Mouse (Mus musculus) embryonic facial prominence, embryonic 15.5 days (tissue): ENCODE measurements at regions not wholly inside any gene's neighbourhood (a gene's known extent, or its start where the extent isn't known, plus 50 kb on each side); places are given as distances from the start of the nearest gene placed in this dataset.

ENCODE experiments used
- ATAC-seq: fragments of 200-750 bp; cut with Nextera tagmentation; 2 replicates; pipeline ENCODE4 v1.8.0; 2017; ENCODE audit warnings: low read depth, moderate TSS enrichment; ENCODE audit not compliant: insufficient number of reproducible peaks, low FRiP score, low TSS enrichment
- H3K27ac ChIP-seq: fragments of 300-500 bp; sonication (generic); replicated peaks from 2 replicates; pipeline ENCODE4 v1.5.1; 2015; ENCODE audit warnings: mild to moderate bottlenecking, inconsistent platforms
- H3K27me3 ChIP-seq: fragments of 300-500 bp; sonication (generic); 2 replicates; pipeline ENCODE4 v1.6.1; 2015; ENCODE audit warnings: inconsistent platforms
- H3K36me3 ChIP-seq: fragments of 300-500 bp; sonication (generic); 2 replicates; pipeline ENCODE4 v1.6.1; 2015; ENCODE audit warnings: mild to moderate bottlenecking, inconsistent platforms
- H3K4me1 ChIP-seq: fragments of 300-500 bp; sonication (generic); 2 replicates; pipeline ENCODE4 v1.6.1; 2015; ENCODE audit warnings: inconsistent platforms
- H3K4me2 ChIP-seq: fragments of 300-500 bp; sonication (generic); replicated peaks from 2 replicates; pipeline ENCODE4 v1.6.1; 2015; ENCODE audit warnings: mild to moderate bottlenecking, inconsistent platforms
- H3K4me3 ChIP-seq: fragments of 300-500 bp; sonication (generic); replicated peaks from 2 replicates; pipeline ENCODE4 v1.5.1; 2015; ENCODE audit warnings: mild to moderate bottlenecking, inconsistent platforms
- H3K9ac ChIP-seq: fragments of 300-500 bp; sonication (generic); 2 replicates; pipeline ENCODE4 v1.6.1; 2015; ENCODE audit warnings: inconsistent platforms
- H3K9me3 ChIP-seq: fragments of 300-500 bp; sonication (generic); replicated peaks from 2 replicates; pipeline ENCODE4 v1.6.1; 2016; ENCODE audit warnings: inconsistent platforms
- WGBS: fragments of 180-500 bp; shearing (Covaris S2); methylation state at CpG from one replicate; pipeline ENCODE4 v1.1.7; 2015; 5-methylcytosine and 5-hydroxymethylcytosine counted together

- Histone ChIP-seq H3K27ac (no peak overlapping the region), H3K4me2 (no peak overlapping the region), H3K36me3 (no peaks in the 10 kb centered on the region), H3K4me3 (no peak overlapping the region), H3K9ac (no peak overlapping the region), H3K9me3 (no peaks in the 10 kb centered on the region), H3K27me3 (no peaks in the 10 kb centered on the region), H3K4me1 (no peaks in the 10 kb centered on the region)
- 64% methylated on average over 4 of the region's 4 CpGs for WGBS
- ATAC-seq: no peak
These were observed 641.0 kb downstream of the Car8 start for GRCm38 (mm10) chr4:7597671-7598390.

- H3K27me3 ChIP-seq: no peaks in the 10 kb centered on the region
- no peak overlapping the region for H3K4me2 ChIP-seq
- no peak overlapping the region for H3K4me3 ChIP-seq
- no peak overlapping the region for H3K9ac ChIP-seq
- WGBS: 62% methylated on average over 4 of the region's 4 CpGs
- ATAC-seq: no peak
- no peaks in the 10 kb centered on the region for H3K36me3 ChIP-seq
- no peaks in the 10 kb centered on the region for H3K9me3 ChIP-seq
- H3K4me1 ChIP-seq: no peaks in the 10 kb centered on the region
- H3K27ac ChIP-seq: no peak overlapping the region
These were observed 642.7 kb downstream of the Car8 start for GRCm38 (mm10) chr4:7596116-7596515.

- WGBS: 71% methylated on average over 4 of the region's 4 CpGs
- H3K27me3 ChIP-seq: no peaks in the 10 kb centered on the region
- no peak overlapping the region for H3K27ac ChIP-seq
- H3K36me3 ChIP-seq: no peaks in the 10 kb centered on the region
- no peaks in the 10 kb centered on the region for H3K9me3 ChIP-seq
- ATAC-seq: no peak
- no peak overlapping the region for H3K4me3 ChIP-seq
- H3K4me1 ChIP-seq: no peaks in the 10 kb centered on the region
- no peak overlapping the region for H3K9ac ChIP-seq
- H3K4me2 ChIP-seq: no peak overlapping the region
These were observed 655.0 kb downstream of the Car8 start for GRCm38 (mm10) chr4:7583851-7584250.

- Histone ChIP-seq H3K27me3 (no peaks in the 10 kb centered on the region), H3K9me3 (no peaks in the 10 kb centered on the region)
- 80% methylated on average over 4 of the region's 4 CpGs for WGBS
These were observed 656.9 kb downstream of the Car8 start for GRCm38 (mm10) chr4:7581931-7582330.

GRCm38 (mm10) chr4:7581220-7581916, 657.5 kb downstream of the Car8 start:
- no peak overlapping the region for H3K27ac ChIP-seq
- H3K27me3 ChIP-seq: no peaks in the 10 kb centered on the region
- no peak overlapping the region for H3K4me3 ChIP-seq
- no peak overlapping the region for H3K4me2 ChIP-seq
- no peak overlapping the region for H3K9ac ChIP-seq
- H3K4me1 ChIP-seq: no peaks in the 10 kb centered on the region
- ATAC-seq: no peak
- H3K9me3 ChIP-seq: no peaks in the 10 kb centered on the region
- no peaks in the 10 kb centered on the region for H3K36me3 ChIP-seq
- WGBS: 64% methylated on average over 8 of the region's 8 CpGs

More at GRCm38 (mm10) chr4:7581931-7582330, 656.9 kb downstream of the Car8 start:
- Histone ChIP-seq H3K4me1 (no peaks in the 10 kb centered on the region), H3K36me3 (no peaks in the 10 kb centered on the region), H3K4me3 (no peak overlapping the region), H3K4me2 (no peak overlapping the region), H3K27ac (no peak overlapping the region), H3K9ac (no peak overlapping the region)
- no peak for ATAC-seq

GRCm38 (mm10) chr4:7580554-7581219, 658.2 kb downstream of the Car8 start:
- H3K27me3 ChIP-seq: no peaks in the 10 kb centered on the region
- no peak overlapping the region for H3K4me3 ChIP-seq
- no peak overlapping the region for H3K27ac ChIP-seq
- WGBS: 60% methylated on average over 10 of the region's 10 CpGs
- H3K4me1 ChIP-seq: no peaks in the 10 kb centered on the region
- no peak for ATAC-seq
- no peak overlapping the region for H3K4me2 ChIP-seq
- no peaks in the 10 kb centered on the region for H3K36me3 ChIP-seq
- no peaks in the 10 kb centered on the region for H3K9me3 ChIP-seq
- no peak overlapping the region for H3K9ac ChIP-seq

- no peaks in the 10 kb centered on the region for H3K9me3 ChIP-seq
- no peak overlapping the region for H3K4me3 ChIP-seq
- ATAC-seq: no peak
These were observed 664.8 kb downstream of the Car8 start for GRCm38 (mm10) chr4:7574011-7574410.

GRCm38 (mm10) chr4:7567687-7568393, 671.0 kb downstream of the Car8 start:
- Histone ChIP-seq H3K36me3 (no peaks in the 10 kb centered on the region), H3K4me3 (no peak overlapping the region), H3K9me3 (no peaks in the 10 kb centered on the region), H3K4me2 (no peak overlapping the region), H3K9ac (no peak overlapping the region), H3K27me3 (no peaks in the 10 kb centered on the region), H3K4me1 (no peaks in the 10 kb centered on the region), H3K27ac (no peak overlapping the region)
- ATAC-seq: no peak
- 66% methylated on average over 6 of the region's 6 CpGs for WGBS

More at GRCm38 (mm10) chr4:7574011-7574410, 664.8 kb downstream of the Car8 start:
- no peak overlapping the region for H3K9ac ChIP-seq
- WGBS: 53% methylated on average over 2 of the region's 2 CpGs
- H3K4me2 ChIP-seq: no peak overlapping the region
- H3K36me3 ChIP-seq: no peaks in the 10 kb centered on the region
- no peak overlapping the region for H3K27ac ChIP-seq
- H3K27me3 ChIP-seq: no peaks in the 10 kb centered on the region
- H3K4me1 ChIP-seq: no peaks in the 10 kb centered on the region

- Histone ChIP-seq H3K27me3 (no peaks in the 10 kb centered on the region), H3K9me3 (no peaks in the 10 kb centered on the region), H3K4me2 (no peak overlapping the region), H3K4me3 (no peak overlapping the region), H3K4me1 (peaks cover 2% of the 10 kb centered on the region; the same call in 1 of the 2 replicates), H3K9ac (no peak overlapping the region), H3K36me3 (no peaks in the 10 kb centered on the region), H3K27ac (no peak overlapping the region; the same call in 1 of the 2 replicates)
- 24% methylated on average over 7 of the region's 7 CpGs for WGBS
- peak; percentile 69; the same call in 1 of the 2 replicates for ATAC-seq
These were observed 678.7 kb downstream of the Car8 start for GRCm38 (mm10) chr4:7559867-7560832.

- Histone ChIP-seq H3K9me3 (no peaks in the 10 kb centered on the region), H3K4me1 (peaks cover 2% of the 10 kb centered on the region; the same call in 1 of the 2 replicates), H3K27me3 (no peaks in the 10 kb centered on the region), H3K9ac (no peak overlapping the region), H3K4me2 (no peak overlapping the region), H3K27ac (no peak overlapping the region), H3K4me3 (no peak overlapping the region), H3K36me3 (no peaks in the 10 kb centered on the region)
- no peak for ATAC-seq
- WGBS: 68% methylated on average over 2 of the region's 2 CpGs
These were observed 680.1 kb downstream of the Car8 start for GRCm38 (mm10) chr4:7558721-7559120.
